Mouse (Mus musculus): ENCODE data around the gene Slco3a1. TPM values are rescaled to one million over a fixed set of nuclear protein-coding genes. Genes with fewer than 3 reads are reported as not detected.

Gene Slco3a1
- polyA plus RNA-seq, 1 experiment, result 66.6 TPM

DNA sequence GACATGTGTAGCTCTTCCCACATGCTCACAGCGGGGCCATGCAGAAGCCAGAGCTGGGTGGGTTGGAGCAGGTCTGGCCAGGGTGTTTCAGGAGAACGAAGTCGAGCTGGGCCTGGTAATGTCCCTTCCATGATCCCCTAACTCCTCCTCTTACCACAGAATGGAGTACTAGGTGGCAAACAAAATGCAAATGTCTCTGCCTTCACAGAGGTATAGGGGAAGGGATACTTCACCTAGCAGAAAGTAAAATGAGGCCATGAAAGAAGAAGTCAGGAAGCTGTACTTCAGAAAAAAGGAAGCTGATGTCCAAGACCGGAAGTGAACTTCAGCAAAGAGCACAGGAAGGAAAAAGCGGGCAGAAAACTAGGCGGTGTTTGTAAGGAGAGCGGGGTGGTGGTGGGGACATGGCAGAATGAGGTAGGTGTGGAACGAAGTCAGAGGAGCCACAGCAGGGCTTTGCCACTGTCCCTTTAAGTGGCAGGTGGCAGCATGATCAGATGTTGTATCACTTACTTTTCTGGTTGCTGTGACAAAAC is 214.1 kb downstream of the Slco3a1 start:
- TF ChIP-seq POLR2A (IDR thresholded peaks at IDR 0.05; ENCODE audit: borderline replicate concordance, insufficient read depth, low read length), result no peak
- no peak for TF ChIP-seq CTCF (IDR thresholded peaks at IDR 0.05; ENCODE audit: borderline replicate concordance, insufficient read depth, low read depth, low read length)
- Histone ChIP-seq H3K4me1 (ENCODE audit: control insufficient read depth, insufficient read depth, low read length) (peaks cover 16% of the 10 kb centered on the region), H3K27me3 (ENCODE audit: control insufficient read depth, insufficient read depth, low read length) (no peaks in the 10 kb centered on the region), H3K4me3 (replicated peaks; ENCODE audit: insufficient read depth, low read depth, low read length) (no peak overlapping the region), H3K27ac (ENCODE audit: insufficient read depth, low read length) (no peak overlapping the region)
- no peak for DNase-seq
- 87% methylated on average over 8 of the region's 8 CpGs for WGBS

GRCm38 (mm10) chr7:74337677-74338420 is 216.7 kb downstream of the Slco3a1 start:
- peak; percentile 57 to 79 for DNase-seq
- Histone ChIP-seq H3K4me1 (ENCODE audit: control insufficient read depth, insufficient read depth, low read length) (peaks cover 16% of the 10 kb centered on the region), H3K27me3 (ENCODE audit: control insufficient read depth, insufficient read depth, low read length) (no peaks in the 10 kb centered on the region), H3K27ac (ENCODE audit: insufficient read depth, low read length) (no peak overlapping the region), H3K4me3 (replicated peaks; ENCODE audit: insufficient read depth, low read depth, low read length) (no peak overlapping the region)
- no peak for TF ChIP-seq POLR2A (IDR thresholded peaks at IDR 0.05; ENCODE audit: borderline replicate concordance, insufficient read depth, low read length)
- TF ChIP-seq CTCF (IDR thresholded peaks at IDR 0.05; ENCODE audit: borderline replicate concordance, insufficient read depth, low read depth, low read length), result no peak
- WGBS, result 27% methylated on average over 6 of the region's 6 CpGs

- Histone ChIP-seq H3K4me1 (ENCODE audit: control insufficient read depth, insufficient read depth, low read length) (peaks cover 10% of the 10 kb centered on the region), H3K27me3 (ENCODE audit: control insufficient read depth, insufficient read depth, low read length) (no peaks in the 10 kb centered on the region), H3K4me3 (replicated peaks; ENCODE audit: insufficient read depth, low read depth, low read length) (no peak overlapping the region), H3K27ac (ENCODE audit: insufficient read depth, low read length) (no peak overlapping the region)
- 92% methylated on average over 3 of the region's 3 CpGs for WGBS
- DNase-seq, result no peak
- TF ChIP-seq POLR2A (IDR thresholded peaks at IDR 0.05; ENCODE audit: borderline replicate concordance, insufficient read depth, low read length), result no peak
- TF ChIP-seq CTCF (IDR thresholded peaks at IDR 0.05; ENCODE audit: borderline replicate concordance, insufficient read depth, low read depth, low read length), result no peak
Measured at GRCm38 (mm10) chr7:74332323-74332722, 222.3 kb downstream of the Slco3a1 start.

- TF ChIP-seq CTCF (IDR thresholded peaks at IDR 0.05; ENCODE audit: borderline replicate concordance, insufficient read depth, low read depth, low read length), result no peak
- no peak for TF ChIP-seq POLR2A (IDR thresholded peaks at IDR 0.05; ENCODE audit: borderline replicate concordance, insufficient read depth, low read length)
- 80% methylated on average over 7 of the region's 7 CpGs for WGBS
- H3K27ac ChIP-seq (ENCODE audit: insufficient read depth, low read length), result no peak overlapping the region
- peaks cover 3% of the 10 kb centered on the region; the same call in 1 of the 2 replicates for H3K4me1 ChIP-seq (ENCODE audit: control insufficient read depth, insufficient read depth, low read length)
- no peaks in the 10 kb centered on the region for H3K27me3 ChIP-seq (ENCODE audit: control insufficient read depth, insufficient read depth, low read length)
- H3K4me3 ChIP-seq (replicated peaks; ENCODE audit: insufficient read depth, low read depth, low read length), result no peak overlapping the region
- no peak for DNase-seq
Measured at GRCm38 (mm10) chr7:74330858-74331726, 223.5 kb downstream of the Slco3a1 start.

DNA sequence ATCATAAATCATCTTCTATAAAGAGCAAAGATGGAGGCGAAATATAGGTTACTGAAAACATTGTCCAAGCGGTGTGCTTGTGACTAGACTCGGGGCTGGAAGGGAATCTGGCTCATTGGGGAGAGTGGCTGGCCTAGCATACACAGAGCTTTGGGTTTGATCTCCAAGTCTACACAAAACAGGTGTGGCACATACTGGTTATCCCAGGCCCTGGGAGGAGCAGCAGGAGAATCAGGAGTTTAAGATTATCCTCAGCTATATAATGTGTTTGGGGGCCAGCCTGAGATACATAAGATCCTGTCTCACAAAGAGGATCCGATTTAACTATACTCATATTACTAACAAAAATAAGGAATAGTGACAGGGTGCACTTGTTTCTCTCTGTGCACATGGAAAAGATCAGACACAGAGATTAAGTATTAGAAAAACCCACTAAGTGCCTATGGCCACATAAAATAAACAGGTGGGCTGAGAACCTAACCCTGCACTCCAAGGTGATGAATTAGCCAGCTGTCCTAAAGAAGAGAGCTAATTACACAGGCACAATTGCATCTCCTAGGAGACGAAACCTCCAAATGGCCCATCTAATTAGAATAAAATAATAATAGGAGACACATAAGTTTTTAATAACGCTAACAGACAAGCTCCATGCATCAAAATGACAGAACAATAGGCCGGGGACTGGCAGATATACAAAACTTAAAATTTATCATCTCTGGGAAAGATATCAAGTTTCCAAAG is 224.3 kb downstream of the Slco3a1 start:
- no peak overlapping the region for H3K27ac ChIP-seq (ENCODE audit: insufficient read depth, low read length)
- peaks cover 1% of the 10 kb centered on the region; the same call in 1 of the 2 replicates for H3K4me1 ChIP-seq (ENCODE audit: control insufficient read depth, insufficient read depth, low read length)
- WGBS, result 93% methylated on average over 7 of the region's 7 CpGs
- no peak for TF ChIP-seq POLR2A (IDR thresholded peaks at IDR 0.05; ENCODE audit: borderline replicate concordance, insufficient read depth, low read length)
- no peak for TF ChIP-seq CTCF (IDR thresholded peaks at IDR 0.05; ENCODE audit: borderline replicate concordance, insufficient read depth, low read depth, low read length)
- H3K4me3 ChIP-seq (replicated peaks; ENCODE audit: insufficient read depth, low read depth, low read length), result no peak overlapping the region
- no peak for DNase-seq
- no peaks in the 10 kb centered on the region for H3K27me3 ChIP-seq (ENCODE audit: control insufficient read depth, insufficient read depth, low read length)

DNA sequence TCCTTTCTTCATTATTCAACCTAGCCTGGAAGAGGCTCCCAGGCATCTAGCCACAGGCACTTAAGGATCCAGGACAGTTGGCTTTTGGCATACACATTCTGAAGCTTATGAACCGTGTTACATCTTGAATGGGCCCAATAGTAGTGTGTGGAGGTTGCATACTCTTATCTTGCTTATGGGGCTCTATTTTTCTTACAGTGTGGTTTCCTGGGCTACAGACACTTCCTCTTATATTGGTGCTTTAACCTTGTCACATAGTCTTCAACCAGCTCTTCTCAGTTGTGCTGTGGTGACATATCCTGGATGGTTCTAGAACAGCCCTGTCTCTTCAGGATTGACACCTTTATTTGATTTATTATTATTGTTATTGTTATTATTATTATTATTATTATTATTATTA is 225.6 kb downstream of the Slco3a1 start:
- TF ChIP-seq CTCF (IDR thresholded peaks at IDR 0.05; ENCODE audit: borderline replicate concordance, insufficient read depth, low read depth, low read length) (no peak), POLR2A (IDR thresholded peaks at IDR 0.05; ENCODE audit: borderline replicate concordance, insufficient read depth, low read length) (no peak)
- Histone ChIP-seq H3K4me3 (replicated peaks; ENCODE audit: insufficient read depth, low read depth, low read length) (no peak overlapping the region), H3K27me3 (ENCODE audit: control insufficient read depth, insufficient read depth, low read length) (no peaks in the 10 kb centered on the region), H3K4me1 (ENCODE audit: control insufficient read depth, insufficient read depth, low read length) (peaks cover 6% of the 10 kb centered on the region; the same call in 1 of the 2 replicates), H3K27ac (ENCODE audit: insufficient read depth, low read length) (no peak overlapping the region)
- WGBS, result 69% methylated on average over 1 of the region's 1 CpGs
- DNase-seq, result no peak

GRCm38 (mm10) chr7:74327716-74328115 is 226.9 kb downstream of the Slco3a1 start:
- Histone ChIP-seq H3K4me3 (replicated peaks; ENCODE audit: insufficient read depth, low read depth, low read length) (no peak overlapping the region), H3K4me1 (ENCODE audit: control insufficient read depth, insufficient read depth, low read length) (peaks cover 9% of the 10 kb centered on the region; the same call in 1 of the 2 replicates), H3K27me3 (ENCODE audit: control insufficient read depth, insufficient read depth, low read length) (no peaks in the 10 kb centered on the region), H3K27ac (ENCODE audit: insufficient read depth, low read length) (no peak overlapping the region)
- no peak for DNase-seq
- no peak for TF ChIP-seq CTCF (IDR thresholded peaks at IDR 0.05; ENCODE audit: borderline replicate concordance, insufficient read depth, low read depth, low read length)
- no peak for TF ChIP-seq POLR2A (IDR thresholded peaks at IDR 0.05; ENCODE audit: borderline replicate concordance, insufficient read depth, low read length)
- 85% methylated on average over 5 of the region's 5 CpGs for WGBS

All from cerebellum, adult 2 months (tissue).